Mouse (Mus musculus): ENCODE measurements around the gene Ano8. TPM values are rescaled to one million over a fixed set of nuclear protein-coding genes. Genes with fewer than 3 reads are reported as not detected.

Gene Ano8
- total RNA-seq, 1 experiment, result 10.6 TPM

- no peak for DNase-seq (ENCODE audit: low read depth, low spot score)
- H3K9ac ChIP-seq (ENCODE audit: insufficient read depth, low read depth, low read length, poor library complexity, severe bottlenecking), result no peak overlapping the region
- H3K4me1 ChIP-seq (ENCODE audit: control insufficient read depth in 2 of 2, insufficient read depth in 2 of 2, low read length in 2 of 2, poor library complexity in 1 of 2), result peaks cover 4 to 5% of the 10 kb centered on the region in 2 experiments; a peak in 3 of 4 replicates
- in situ Hi-C loops (cut with MboI; ENCODE audit: low sequenced_read_pairs in 2 of 2, unreplicated experiment in 2 of 2), result no loop called here
- no peak overlapping the region for H3K4me3 ChIP-seq (ENCODE audit: insufficient read depth in 1 of 2, low read depth in 1 of 2, low read length in 2 of 2, poor library complexity in 1 of 2, severe bottlenecking in 1 of 2)
- no peak for TF ChIP-seq HCFC1 (IDR thresholded peaks at IDR 0.05; ENCODE audit: borderline replicate concordance, insufficient read depth, low read length)
- TF ChIP-seq CHD2 (IDR thresholded peaks at IDR 0.05; ENCODE audit: low read depth, low read length), result no peak
- no peak for TF ChIP-seq MAFK (IDR thresholded peaks at IDR 0.05; ENCODE audit: insufficient read depth, low read depth, low read length)
- TF ChIP-seq ZC3H11A (IDR thresholded peaks at IDR 0.05; ENCODE audit: borderline replicate concordance, low read depth, low read length), result no peak
- no peak for TF ChIP-seq ZNF384 (IDR thresholded peaks at IDR 0.05; ENCODE audit: low read depth, low read length)
- H3K36me3 ChIP-seq (ENCODE audit: control insufficient read depth, insufficient read depth, low read length, poor library complexity, severe bottlenecking), result no peaks in the 10 kb centered on the region
- H3K9me3 ChIP-seq (ENCODE audit: control insufficient read depth, insufficient read depth, low read depth, low read length), result no peaks in the 10 kb centered on the region
- H3K27ac ChIP-seq (ENCODE audit: insufficient read depth, low read depth, low read length, poor library complexity, severe bottlenecking), result no peak overlapping the region
These were observed 31.1 kb downstream of the Ano8 start for GRCm38 (mm10) chr8:71454668-71455067.

GRCm38 (mm10) chr8:71452669-71453068 lies 33.1 kb downstream of the Ano8 start:
- Histone ChIP-seq H3K4me3 (ENCODE audit: insufficient read depth in 1 of 2, low read depth in 1 of 2, low read length in 2 of 2, poor library complexity in 1 of 2, severe bottlenecking in 1 of 2) (no peak overlapping the region), H3K4me1 (ENCODE audit: control insufficient read depth in 2 of 2, insufficient read depth in 2 of 2, low read length in 2 of 2, poor library complexity in 1 of 2) (peaks cover 0 to 5% of the 10 kb centered on the region in 2 experiments; a peak in 3 of 4 replicates), H3K27ac (ENCODE audit: insufficient read depth, low read depth, low read length, poor library complexity, severe bottlenecking) (no peak overlapping the region), H3K9ac (ENCODE audit: insufficient read depth, low read depth, low read length, poor library complexity, severe bottlenecking) (no peak overlapping the region), H3K9me3 (ENCODE audit: control insufficient read depth, insufficient read depth, low read depth, low read length) (no peaks in the 10 kb centered on the region), H3K36me3 (ENCODE audit: control insufficient read depth, insufficient read depth, low read length, poor library complexity, severe bottlenecking) (no peaks in the 10 kb centered on the region)
- TF ChIP-seq ZC3H11A (IDR thresholded peaks at IDR 0.05; ENCODE audit: borderline replicate concordance, low read depth, low read length) (no peak), ZNF384 (IDR thresholded peaks at IDR 0.05; ENCODE audit: low read depth, low read length) (no peak), HCFC1 (IDR thresholded peaks at IDR 0.05; ENCODE audit: borderline replicate concordance, insufficient read depth, low read length) (no peak), CHD2 (IDR thresholded peaks at IDR 0.05; ENCODE audit: low read depth, low read length) (no peak), MAFK (IDR thresholded peaks at IDR 0.05; ENCODE audit: insufficient read depth, low read depth, low read length) (no peak)
- in situ Hi-C loops (cut with MboI; ENCODE audit: low sequenced_read_pairs in 2 of 2, unreplicated experiment in 2 of 2), result no loop called here
- DNase-seq (ENCODE audit: low read depth, low spot score), result no peak

GRCm38 (mm10) chr8:71451777-71452176 lies 34.0 kb downstream of the Ano8 start:
- Histone ChIP-seq H3K36me3 (ENCODE audit: control insufficient read depth, insufficient read depth, low read length, poor library complexity, severe bottlenecking) (no peaks in the 10 kb centered on the region), H3K27ac (ENCODE audit: insufficient read depth, low read depth, low read length, poor library complexity, severe bottlenecking) (no peak overlapping the region), H3K9ac (ENCODE audit: insufficient read depth, low read depth, low read length, poor library complexity, severe bottlenecking) (no peak overlapping the region), H3K9me3 (ENCODE audit: control insufficient read depth, insufficient read depth, low read depth, low read length) (no peaks in the 10 kb centered on the region), H3K4me3 (ENCODE audit: insufficient read depth in 1 of 2, low read depth in 1 of 2, low read length in 2 of 2, poor library complexity in 1 of 2, severe bottlenecking in 1 of 2) (no peak overlapping the region), H3K4me1 (ENCODE audit: control insufficient read depth in 2 of 2, insufficient read depth in 2 of 2, low read length in 2 of 2, poor library complexity in 1 of 2) (no peaks in the 10 kb centered on the region; a peak in 1 of 4 replicates)
- TF ChIP-seq MAFK (IDR thresholded peaks at IDR 0.05; ENCODE audit: insufficient read depth, low read depth, low read length), result no peak
- no peak for TF ChIP-seq CHD2 (IDR thresholded peaks at IDR 0.05; ENCODE audit: low read depth, low read length)
- no peak for TF ChIP-seq HCFC1 (IDR thresholded peaks at IDR 0.05; ENCODE audit: borderline replicate concordance, insufficient read depth, low read length)
- TF ChIP-seq ZNF384 (IDR thresholded peaks at IDR 0.05; ENCODE audit: low read depth, low read length), result no peak
- no peak for TF ChIP-seq ZC3H11A (IDR thresholded peaks at IDR 0.05; ENCODE audit: borderline replicate concordance, low read depth, low read length)
- DNase-seq (ENCODE audit: low read depth, low spot score), result no peak
- in situ Hi-C loops (cut with MboI; ENCODE audit: low sequenced_read_pairs in 2 of 2, unreplicated experiment in 2 of 2), result no loop called here

- no peaks in the 10 kb centered on the region for H3K4me1 ChIP-seq (ENCODE audit: control insufficient read depth in 2 of 2, insufficient read depth in 2 of 2, low read length in 2 of 2, poor library complexity in 1 of 2)
- no peak for DNase-seq (ENCODE audit: low read depth, low spot score)
These were observed 34.4 kb downstream of the Ano8 start for GRCm38 (mm10) chr8:71451337-71451736.

GRCm38 (mm10) chr8:71445096-71445495 lies 40.7 kb downstream of the Ano8 start:
- Histone ChIP-seq H3K36me3 (ENCODE audit: control insufficient read depth, insufficient read depth, low read length, poor library complexity, severe bottlenecking) (no peaks in the 10 kb centered on the region), H3K27ac (ENCODE audit: insufficient read depth, low read depth, low read length, poor library complexity, severe bottlenecking) (no peak overlapping the region), H3K9ac (ENCODE audit: insufficient read depth, low read depth, low read length, poor library complexity, severe bottlenecking) (no peak overlapping the region), H3K9me3 (ENCODE audit: control insufficient read depth, insufficient read depth, low read depth, low read length) (no peaks in the 10 kb centered on the region), H3K4me3 (ENCODE audit: insufficient read depth in 1 of 2, low read depth in 1 of 2, low read length in 2 of 2, poor library complexity in 1 of 2, severe bottlenecking in 1 of 2) (no peak overlapping the region), H3K4me1 (ENCODE audit: control insufficient read depth in 2 of 2, insufficient read depth in 2 of 2, low read length in 2 of 2, poor library complexity in 1 of 2) (no peaks in the 10 kb centered on the region)
- in situ Hi-C loops (cut with MboI; ENCODE audit: low sequenced_read_pairs in 2 of 2, unreplicated experiment in 2 of 2), result no loop called here
- no peak for TF ChIP-seq HCFC1 (IDR thresholded peaks at IDR 0.05; ENCODE audit: borderline replicate concordance, insufficient read depth, low read length)
- no peak for DNase-seq (ENCODE audit: low read depth, low spot score)

More at GRCm38 (mm10) chr8:71451337-71451736, 34.4 kb downstream of the Ano8 start:
- in situ Hi-C loops (cut with MboI; ENCODE audit: low sequenced_read_pairs in 2 of 2, unreplicated experiment in 2 of 2), result no loop called here
- Histone ChIP-seq H3K27ac (ENCODE audit: insufficient read depth, low read depth, low read length, poor library complexity, severe bottlenecking) (no peak overlapping the region), H3K36me3 (ENCODE audit: control insufficient read depth, insufficient read depth, low read length, poor library complexity, severe bottlenecking) (no peaks in the 10 kb centered on the region), H3K9ac (ENCODE audit: insufficient read depth, low read depth, low read length, poor library complexity, severe bottlenecking) (no peak overlapping the region), H3K9me3 (ENCODE audit: control insufficient read depth, insufficient read depth, low read depth, low read length) (no peaks in the 10 kb centered on the region), H3K4me3 (ENCODE audit: insufficient read depth in 1 of 2, low read depth in 1 of 2, low read length in 2 of 2, poor library complexity in 1 of 2, severe bottlenecking in 1 of 2) (no peak overlapping the region)
- TF ChIP-seq HCFC1 (IDR thresholded peaks at IDR 0.05; ENCODE audit: borderline replicate concordance, insufficient read depth, low read length) (no peak), MAFK (IDR thresholded peaks at IDR 0.05; ENCODE audit: insufficient read depth, low read depth, low read length) (no peak), ZC3H11A (IDR thresholded peaks at IDR 0.05; ENCODE audit: borderline replicate concordance, low read depth, low read length) (no peak), ZNF384 (IDR thresholded peaks at IDR 0.05; ENCODE audit: low read depth, low read length) (no peak)
